Mouse (Mus musculus) Patski (cell line): Measurements from ENCODE around the gene Bag3. TPM values are rescaled to one million over a fixed set of nuclear protein-coding genes. Genes with fewer than 3 reads are reported as not detected.

Experiments used
- ATAC-seq: fragments of 100-300 bp; one replicate; pipeline ENCODE4 v1.8.0; 2021
- CTCF ChIA-PET: fragments of 350-600 bp; sonication (Branson Sonifier 250); formaldehyde crosslinking; loops from one replicate; lab custom pipeline; 2022; ENCODE audit warnings: inconsistent platforms; lab: Charles Lee
- POLR2A ChIA-PET: fragments of 350-600 bp; sonication (Branson Sonifier 250); formaldehyde crosslinking; loops from one replicate; lab custom pipeline; 2022; ENCODE audit warnings: antibody characterized with exemption, inconsistent platforms; lab: Charles Lee
- DNase-seq: peaks from one replicate; pipeline ENCODE4 v3.0.0-alpha.2; 2011; ENCODE audit warnings: low read depth, low spot score
- H3K27me3 ChIP-seq: fragments of 371-371 bp; one replicate; pipeline ENCODE4 v1.5.1; 2021
- CTCF ChIP-seq: fragments of 100-300 bp; IDR thresholded peaks from one replicate; pipeline ENCODE4 v1.5.1; 2021
- in situ Hi-C: fragments of 300-500 bp; cut with MboI; formaldehyde crosslinking; loops from 3 replicates; pipeline ENCODE4 v1.11.1; 2018; ENCODE audit warnings: low pct_unique_long_range_greater_than_20kb, mixed read lengths
- polyA plus RNA-seq: library from polyadenylated mRNA; unstranded; gene quantifications from one replicate; pipeline ENCODE4 v1.2.3, GENCODE M21; 2021

The Bag3 gene
- polyA plus RNA-seq, result 56.0 TPM

- peak; percentile 94 for ATAC-seq
- CTCF ChIA-PET, result interaction anchor here (1.5 to 1.7 kb wide), 3 partner anchors 49 to 99 kb away, joined by 3 to 8 read pairs (median 6); partner anchors contain the start of gene Tial1
Observed at GRCm38 (mm10) chr7:128523349-128523961, at the start of gene Bag3. Bag3 (plus strand) TSS chr7:128523616.

DNA sequence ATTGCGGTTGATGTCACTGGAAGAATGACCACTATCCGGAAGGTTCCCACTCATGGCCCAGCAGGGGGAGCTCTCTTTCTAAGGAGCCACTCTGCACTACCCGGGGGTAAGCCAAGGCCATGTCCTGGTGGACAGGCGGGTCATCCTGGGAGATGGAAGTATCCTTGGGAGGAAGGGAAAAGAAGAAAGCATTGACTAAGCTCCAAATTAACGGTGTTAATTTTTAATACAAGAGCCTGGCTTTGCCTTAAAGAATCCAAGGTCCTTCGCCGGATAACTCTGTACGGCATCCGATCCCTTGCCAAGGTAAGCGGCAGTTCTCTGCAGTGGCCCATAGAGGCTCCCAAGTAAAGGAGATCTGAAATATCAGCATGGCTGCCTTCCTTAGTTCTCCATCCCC is 49.1 kb upstream of the Bag3 start:
- in situ Hi-C loops, result loop anchor here (10.0 kb wide), 1 partner anchor 120 kb away; no protein-coding TSS in a partner anchor
- ATAC-seq, result peak; percentile 69
- peak; percentile 20 for DNase-seq
- ChIA-PET CTCF (interaction anchor here (0.5 to 1.6 kb wide), 14 partner anchors 18 to 247 kb away, joined by 3 to 10 read pairs (median 3); partner anchors contain the start of gene Bag3), POLR2A (no interaction called here)
- H3K27me3 ChIP-seq, result no peaks in the 10 kb centered on the region
- peak; percentile 91 for TF ChIP-seq CTCF

More at GRCm38 (mm10) chr7:128523349-128523961, at the start of gene Bag3:
- no peak for TF ChIP-seq CTCF
- POLR2A ChIA-PET, result interaction anchor here (0.6 to 1.9 kb wide), 6 partner anchors 16 to 167 kb away, joined by 3 to 5 read pairs (median 3); no protein-coding TSS in a partner anchor
- H3K27me3 ChIP-seq, result no peaks in the 10 kb centered on the region
- no peak for DNase-seq
- in situ Hi-C loops, result loop anchor here (5.0 to 10.0 kb wide), 2 partner anchors 59 to 151 kb away; no protein-coding TSS in a partner anchor

- no peaks in the 10 kb centered on the region for H3K27me3 ChIP-seq
- POLR2A ChIA-PET, result no interaction called here
- no peak for TF ChIP-seq CTCF
- ATAC-seq (no peak), DNase-seq (no peak)
- in situ Hi-C loops, result no loop called here
- CTCF ChIA-PET, result no interaction called here
Observed at GRCm38 (mm10) chr7:128488986-128489385, 34.4 kb upstream of the Bag3 start.

DNA sequence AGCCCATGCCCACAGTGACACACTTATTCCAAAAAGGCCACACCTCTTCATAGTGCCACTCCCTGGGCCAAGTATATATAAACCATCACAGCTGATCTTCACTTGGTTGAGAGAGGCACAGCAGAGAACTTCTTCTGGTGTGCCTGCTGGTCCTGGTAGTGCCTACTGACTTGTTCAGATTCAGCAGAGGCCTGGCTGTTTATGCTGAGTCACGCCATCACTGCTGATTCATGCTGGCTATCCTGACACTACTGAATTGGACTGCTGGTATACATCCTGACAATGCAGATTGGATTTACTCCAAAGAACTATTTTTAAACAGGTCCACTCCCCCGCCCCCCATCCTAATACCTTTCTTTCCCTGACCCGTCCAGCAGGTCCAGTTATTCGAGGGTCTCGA is 28.9 kb upstream of the Bag3 start:
- in situ Hi-C loops, result no loop called here
- no peaks in the 10 kb centered on the region for H3K27me3 ChIP-seq
- DNase-seq, result no peak
- ChIA-PET POLR2A (no interaction called here), CTCF (interaction anchor here (1.3 kb wide), 1 partner anchor 14 kb away, joined by 3 read pairs; no protein-coding TSS in a partner anchor)
- ATAC-seq, result no peak
- TF ChIP-seq CTCF, result no peak

DNA sequence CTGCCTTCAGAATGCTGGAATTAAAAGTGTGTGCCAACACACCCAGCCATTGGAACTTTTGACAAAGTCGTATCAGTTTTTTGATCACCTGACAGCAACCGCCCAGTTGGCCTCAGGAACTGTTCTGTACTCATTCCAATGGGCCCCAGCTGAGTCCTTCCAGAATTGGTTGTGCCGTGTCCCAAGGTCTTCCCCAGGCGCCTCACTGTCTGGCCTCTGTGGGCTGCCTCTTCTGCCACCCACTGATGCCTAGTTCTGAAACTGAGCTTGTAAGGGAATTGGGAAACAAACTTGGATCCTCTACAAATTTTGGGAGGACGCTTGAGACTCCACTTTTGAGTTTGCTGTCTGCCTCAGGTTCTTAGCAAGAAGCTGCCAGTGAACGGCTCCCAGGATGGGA is 23.6 kb upstream of the Bag3 start:
- ChIA-PET CTCF (no interaction called here), POLR2A (no interaction called here)
- no peak for TF ChIP-seq CTCF
- no peaks in the 10 kb centered on the region for H3K27me3 ChIP-seq
- in situ Hi-C loops, result no loop called here
- ATAC-seq (no peak), DNase-seq (no peak)

DNA sequence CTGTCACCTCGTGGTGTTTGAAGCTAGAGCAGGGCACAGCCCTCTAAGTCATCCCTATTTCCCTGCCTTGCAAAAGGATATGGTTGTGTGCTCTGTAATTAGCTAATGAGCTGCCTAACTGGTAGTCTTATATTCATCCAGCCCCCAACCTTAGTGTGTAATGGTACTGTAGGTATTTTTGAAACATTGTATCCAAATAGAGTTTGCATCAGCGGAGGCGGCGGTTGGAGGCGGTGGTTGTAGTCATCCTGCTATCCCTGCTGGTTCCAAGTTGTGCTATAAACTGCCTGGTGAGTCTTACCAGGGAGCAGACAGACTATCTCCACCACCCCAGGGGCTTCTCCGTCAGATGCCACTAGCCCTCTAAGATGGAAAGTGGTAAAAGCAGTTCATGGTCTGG is 19.3 kb upstream of the Bag3 start:
- ChIA-PET CTCF (no interaction called here), POLR2A (no interaction called here)
- ATAC-seq, result no peak
- in situ Hi-C loops, result no loop called here
- no peaks in the 10 kb centered on the region for H3K27me3 ChIP-seq
- DNase-seq, result no peak
- TF ChIP-seq CTCF, result no peak

DNA sequence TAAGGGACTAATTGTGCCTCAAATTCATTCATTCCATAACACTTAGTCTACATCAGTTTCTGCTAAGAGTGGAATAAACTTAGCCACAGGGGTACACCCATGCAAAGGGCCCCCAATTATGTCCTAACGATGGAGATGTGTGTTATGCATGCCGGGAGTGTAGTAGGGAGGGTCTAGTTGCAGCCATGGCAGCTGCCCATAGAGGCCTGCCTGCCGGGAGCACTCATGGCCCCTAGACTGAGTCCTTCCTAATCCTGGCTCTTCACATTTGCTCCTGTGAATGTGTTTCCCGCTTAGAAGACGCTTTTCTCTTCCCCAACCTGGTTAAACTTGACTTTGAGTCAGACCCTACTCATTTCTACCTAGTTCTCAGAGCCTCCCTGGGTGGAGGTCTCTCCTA is 11.5 kb upstream of the Bag3 start:
- ATAC-seq, result no peak
- no peak for TF ChIP-seq CTCF
- POLR2A ChIA-PET, result no interaction called here

DNA sequence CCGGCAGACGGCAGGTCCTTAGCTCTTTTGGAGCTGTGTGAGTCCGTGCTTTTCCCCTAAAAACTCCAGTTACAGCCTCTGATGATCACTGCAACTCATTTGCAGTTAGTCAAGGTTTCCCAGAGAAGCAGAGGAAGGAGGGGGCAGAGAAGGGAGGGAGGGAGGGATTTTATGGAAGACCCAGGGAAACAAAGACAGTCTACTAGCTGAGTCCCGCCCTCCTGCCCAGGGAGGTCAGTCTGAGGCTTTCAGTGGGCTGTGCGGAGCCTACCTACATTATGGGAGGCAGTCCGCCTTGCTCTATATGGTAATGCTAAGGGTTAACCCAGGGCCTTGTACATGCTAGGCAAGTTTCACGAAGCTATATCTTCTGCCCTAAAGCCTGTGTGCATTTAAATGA is 9.9 kb upstream of the Bag3 start:
- in situ Hi-C loops, result no loop called here
- no peak for DNase-seq
- POLR2A ChIA-PET, result no interaction called here
- no peak for TF ChIP-seq CTCF
- CTCF ChIA-PET, result no interaction called here
- H3K27me3 ChIP-seq, result no peaks in the 10 kb centered on the region
- ATAC-seq, result no peak

More for the DNA sequence above, 11.5 kb upstream of the Bag3 start:
- CTCF ChIA-PET, result interaction anchor here (1.6 kb wide), 1 partner anchor 16 kb away, joined by 3 read pairs; no protein-coding TSS in a partner anchor
- in situ Hi-C loops, result no loop called here
- no peaks in the 10 kb centered on the region for H3K27me3 ChIP-seq
- no peak for DNase-seq

GRCm38 (mm10) chr7:128514341-128514740 is 9.1 kb upstream of the Bag3 start:
- ChIA-PET POLR2A (no interaction called here), CTCF (no interaction called here)
- H3K27me3 ChIP-seq, result no peaks in the 10 kb centered on the region
- TF ChIP-seq CTCF, result no peak
- no peak for DNase-seq
- no peak for ATAC-seq
- in situ Hi-C loops, result no loop called here

- POLR2A ChIA-PET, result interaction anchor here (0.7 kb wide), 1 partner anchor 76 kb away, joined by 4 read pairs; no protein-coding TSS in a partner anchor
- no peak for ATAC-seq
- CTCF ChIA-PET, result no interaction called here
- H3K27me3 ChIP-seq, result no peaks in the 10 kb centered on the region
- no peak for TF ChIP-seq CTCF
- in situ Hi-C loops, result no loop called here
- DNase-seq, result no peak
Observed at GRCm38 (mm10) chr7:128516346-128516745, 7.1 kb upstream of the Bag3 start.
